Mouse (Mus musculus): ENCODE measurements around the gene Rab20. TPM values are rescaled to one million over a fixed set of nuclear protein-coding genes. Genes with fewer than 3 reads are reported as not detected.
A peak's percentile ranks its signal among the peaks of the same experiment; 100 is the strongest.

Rab20 gene
- polyA plus RNA-seq, 1 experiment from 2014 or later = 7.5 TPM

DNA sequence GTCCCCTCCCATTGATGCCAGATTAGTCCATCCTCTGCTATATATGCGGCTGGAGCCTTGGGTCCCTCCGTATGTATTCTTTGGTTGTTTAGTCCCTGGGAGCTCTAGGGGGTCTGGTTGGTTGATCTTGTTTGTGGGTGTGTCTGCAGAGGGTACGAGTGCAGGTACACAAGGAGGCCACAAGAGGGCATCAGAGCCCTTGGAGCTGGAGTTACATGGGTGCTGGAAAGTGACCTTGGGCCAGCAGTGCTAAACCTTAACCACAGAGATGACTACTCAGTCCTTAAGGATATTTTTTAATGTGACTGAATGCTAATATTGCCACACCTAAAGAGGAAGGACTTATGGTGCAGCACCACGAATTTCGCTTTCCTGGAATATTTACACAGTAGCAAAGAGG lies 47.8 kb downstream of the Rab20 start:
- H3K4me1 ChIP-seq (ENCODE audit: control insufficient read depth, insufficient read depth, low read length) = no peaks in the 10 kb centered on the region
- no peak overlapping the region for H3K4me2 ChIP-seq (ENCODE audit: low read depth, low read length)
- H3K36me3 ChIP-seq (ENCODE audit: control insufficient read depth, insufficient read depth, low read length) = peaks cover 18% of the 10 kb centered on the region
- H3K9me3 ChIP-seq (replicated peaks; ENCODE audit: control insufficient read depth, low read length) = no peaks in the 10 kb centered on the region
- no peak overlapping the region for H3K4me3 ChIP-seq (replicated peaks; ENCODE audit: low read length)
- no peak overlapping the region for H3K9ac ChIP-seq (ENCODE audit: low read length)
- WGBS = 71% methylated on average over 5 of the region's 5 CpGs
- no peak for ATAC-seq (ENCODE audit: insufficient read depth, low FRiP score)
- H3K27me3 ChIP-seq (ENCODE audit: control insufficient read depth, insufficient read depth, low read length) = no peaks in the 10 kb centered on the region
- no peak overlapping the region for H3K27ac ChIP-seq (ENCODE audit: low read length)

DNA sequence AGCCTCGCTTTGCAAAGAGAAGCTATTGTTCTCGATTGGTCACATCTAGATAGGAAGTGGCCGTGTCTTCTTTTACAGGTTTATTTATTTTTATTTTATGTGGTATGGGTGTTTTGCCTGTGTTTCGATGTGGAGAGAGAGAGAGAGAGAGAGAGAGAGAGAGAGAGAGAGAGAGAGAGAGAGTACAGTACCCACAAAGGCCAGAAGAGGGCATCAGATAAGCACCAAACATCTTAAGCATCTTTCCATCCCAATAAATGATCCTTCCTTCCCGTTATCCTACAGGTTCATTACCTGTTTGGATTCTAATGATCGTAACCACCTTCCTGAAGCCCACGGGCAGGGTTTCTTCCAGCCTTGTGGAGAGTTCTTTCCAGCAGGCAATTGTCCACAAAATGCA lies 55.4 kb downstream of the Rab20 start:
- Histone ChIP-seq H3K4me1 (ENCODE audit: control insufficient read depth, insufficient read depth, low read length) (peaks cover 3% of the 10 kb centered on the region; the same call in 1 of the 2 replicates), H3K4me2 (ENCODE audit: low read depth, low read length) (no peak overlapping the region), H3K4me3 (replicated peaks; ENCODE audit: low read length) (no peak overlapping the region), H3K36me3 (ENCODE audit: control insufficient read depth, insufficient read depth, low read length) (peaks cover 10% of the 10 kb centered on the region), H3K27me3 (ENCODE audit: control insufficient read depth, insufficient read depth, low read length) (no peaks in the 10 kb centered on the region), H3K9me3 (replicated peaks; ENCODE audit: control insufficient read depth, low read length) (no peaks in the 10 kb centered on the region), H3K27ac (ENCODE audit: low read length) (no peak overlapping the region), H3K9ac (ENCODE audit: low read length) (no peak overlapping the region)
- no peak for ATAC-seq (ENCODE audit: insufficient read depth, low FRiP score)
- WGBS = 69% methylated on average over 7 of the region's 7 CpGs

DNA sequence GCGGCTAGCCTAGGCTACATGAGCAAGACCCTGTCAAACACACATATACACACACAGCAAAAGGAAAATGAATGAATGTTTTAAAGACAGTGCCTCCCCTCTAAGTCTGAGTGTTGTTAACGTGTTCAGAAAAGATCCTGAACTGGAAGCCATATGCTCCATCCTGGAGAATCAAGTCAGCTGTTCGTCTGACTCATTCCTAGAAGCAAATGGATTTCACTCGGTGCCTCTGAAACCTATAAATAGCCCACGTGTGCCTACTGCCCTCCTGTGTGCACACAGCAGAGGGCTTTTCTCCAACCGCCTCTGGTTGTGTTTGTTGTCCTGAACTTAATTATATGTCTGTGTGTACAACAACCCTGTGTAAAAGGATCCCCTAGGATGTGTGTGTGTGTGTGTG lies 56.5 kb downstream of the Rab20 start:
- H3K36me3 ChIP-seq (ENCODE audit: control insufficient read depth, insufficient read depth, low read length) = peaks cover 10% of the 10 kb centered on the region

DNA sequence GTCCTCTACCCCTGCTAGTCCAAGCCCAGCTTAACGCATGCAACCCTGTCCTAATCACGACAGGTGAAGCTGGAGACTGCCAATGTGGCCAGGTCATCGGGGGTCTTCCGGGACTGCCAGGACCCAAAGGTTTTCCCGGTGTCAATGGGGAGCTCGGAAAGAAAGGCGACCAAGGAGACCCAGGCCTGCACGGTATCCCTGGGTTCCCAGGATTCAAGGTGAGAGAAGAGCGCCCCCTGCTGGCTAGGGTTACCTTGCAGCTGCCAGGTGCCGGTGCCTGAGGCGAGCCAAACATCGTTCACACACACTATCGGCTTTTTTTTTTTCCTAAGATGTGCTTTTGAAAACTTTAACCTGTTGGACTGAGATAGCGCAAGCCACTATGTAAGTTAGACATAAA lies 57.4 kb downstream of the Rab20 start:
- Histone ChIP-seq H3K4me1 (ENCODE audit: control insufficient read depth, insufficient read depth, low read length) (peaks cover 3% of the 10 kb centered on the region; the same call in 1 of the 2 replicates), H3K36me3 (ENCODE audit: control insufficient read depth, insufficient read depth, low read length) (peaks cover 8% of the 10 kb centered on the region), H3K9ac (ENCODE audit: low read length) (no peak overlapping the region), H3K27ac (ENCODE audit: low read length) (no peak overlapping the region), H3K4me2 (ENCODE audit: low read depth, low read length) (no peak overlapping the region), H3K27me3 (ENCODE audit: control insufficient read depth, insufficient read depth, low read length) (no peaks in the 10 kb centered on the region), H3K4me3 (replicated peaks; ENCODE audit: low read length) (no peak overlapping the region), H3K9me3 (replicated peaks; ENCODE audit: control insufficient read depth, low read length) (no peaks in the 10 kb centered on the region)
- no peak for ATAC-seq (ENCODE audit: insufficient read depth, low FRiP score)
- 60% methylated on average over 14 of the region's 14 CpGs for WGBS

More for the DNA sequence above, 56.5 kb downstream of the Rab20 start:
- no peak overlapping the region for H3K4me3 ChIP-seq (replicated peaks; ENCODE audit: low read length)
- no peak overlapping the region for H3K9ac ChIP-seq (ENCODE audit: low read length)
- peaks cover 3% of the 10 kb centered on the region; the same call in 1 of the 2 replicates for H3K4me1 ChIP-seq (ENCODE audit: control insufficient read depth, insufficient read depth, low read length)
- H3K27ac ChIP-seq (ENCODE audit: low read length) = no peak overlapping the region
- no peaks in the 10 kb centered on the region for H3K27me3 ChIP-seq (ENCODE audit: control insufficient read depth, insufficient read depth, low read length)
- ATAC-seq (ENCODE audit: insufficient read depth, low FRiP score) = no peak
- no peak overlapping the region for H3K4me2 ChIP-seq (ENCODE audit: low read depth, low read length)
- no peaks in the 10 kb centered on the region for H3K9me3 ChIP-seq (replicated peaks; ENCODE audit: control insufficient read depth, low read length)
- WGBS = 69% methylated on average over 6 of the region's 6 CpGs

DNA sequence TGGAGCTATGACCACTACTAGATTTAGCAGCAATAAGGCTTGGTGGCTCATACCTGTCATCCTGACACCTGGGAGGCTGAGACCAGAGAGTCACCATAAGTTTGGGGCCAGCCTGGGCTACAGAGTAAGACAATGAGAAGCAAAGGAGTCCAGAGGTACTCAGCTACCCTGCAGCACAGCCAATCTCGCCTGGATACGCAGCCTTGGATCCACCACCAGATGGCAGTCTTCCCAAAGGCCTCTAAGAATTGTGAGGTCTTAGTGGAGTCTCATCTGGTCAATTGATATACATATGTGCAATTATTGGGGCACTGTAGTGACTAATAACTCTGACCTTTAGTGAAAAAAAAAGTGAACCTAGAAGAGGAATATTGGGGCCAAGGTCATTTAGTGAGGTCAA lies 58.9 kb downstream of the Rab20 start:
- H3K27ac ChIP-seq (ENCODE audit: low read length) = no peak overlapping the region; the same call in 1 of the 2 replicates
- H3K4me1 ChIP-seq (ENCODE audit: control insufficient read depth, insufficient read depth, low read length) = peaks cover 3% of the 10 kb centered on the region; the same call in 1 of the 2 replicates
- WGBS = 15% methylated on average over 2 of the region's 2 CpGs
- no peak overlapping the region for H3K9ac ChIP-seq (ENCODE audit: low read length)
- no peak overlapping the region for H3K4me3 ChIP-seq (replicated peaks; ENCODE audit: low read length)
- H3K27me3 ChIP-seq (ENCODE audit: control insufficient read depth, insufficient read depth, low read length) = no peaks in the 10 kb centered on the region
- peak; percentile 73 for ATAC-seq (ENCODE audit: insufficient read depth, low FRiP score)
- peaks cover 5% of the 10 kb centered on the region for H3K36me3 ChIP-seq (ENCODE audit: control insufficient read depth, insufficient read depth, low read length)
- no peaks in the 10 kb centered on the region for H3K9me3 ChIP-seq (replicated peaks; ENCODE audit: control insufficient read depth, low read length)
- no peak overlapping the region for H3K4me2 ChIP-seq (ENCODE audit: low read depth, low read length)

DNA sequence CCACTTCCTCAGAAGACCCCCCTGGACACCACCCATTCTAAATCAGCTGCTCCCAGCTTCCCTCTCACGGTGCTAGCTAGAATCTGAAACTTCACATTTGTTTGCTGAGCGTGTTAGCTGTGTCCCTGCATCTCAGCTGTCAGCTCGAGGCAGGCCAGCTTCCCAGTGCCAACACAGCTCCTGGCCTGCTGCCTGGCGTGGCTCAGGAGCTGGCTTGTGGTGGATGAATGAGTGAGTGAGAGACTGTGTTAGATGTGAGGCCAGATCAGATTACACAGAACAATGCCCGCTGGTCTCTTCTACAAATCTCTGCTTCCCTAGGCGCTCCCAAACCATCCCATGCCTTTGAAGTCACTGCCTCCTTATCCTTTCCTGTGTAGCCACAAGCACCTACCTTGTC lies 59.3 kb downstream of the Rab20 start:
- Histone ChIP-seq H3K27me3 (ENCODE audit: control insufficient read depth, insufficient read depth, low read length) (no peaks in the 10 kb centered on the region), H3K4me2 (ENCODE audit: low read depth, low read length) (no peak overlapping the region), H3K4me1 (ENCODE audit: control insufficient read depth, insufficient read depth, low read length) (peaks cover 3% of the 10 kb centered on the region; the same call in 1 of the 2 replicates), H3K27ac (ENCODE audit: low read length) (no peak overlapping the region; the same call in 1 of the 2 replicates), H3K9ac (ENCODE audit: low read length) (no peak overlapping the region), H3K4me3 (replicated peaks; ENCODE audit: low read length) (no peak overlapping the region), H3K9me3 (replicated peaks; ENCODE audit: control insufficient read depth, low read length) (no peaks in the 10 kb centered on the region), H3K36me3 (ENCODE audit: control insufficient read depth, insufficient read depth, low read length) (peaks cover 5% of the 10 kb centered on the region)
- WGBS = 32% methylated on average over 6 of the region's 6 CpGs
- ATAC-seq (ENCODE audit: insufficient read depth, low FRiP score) = no peak; the same call in 1 of the 2 replicates

DNA sequence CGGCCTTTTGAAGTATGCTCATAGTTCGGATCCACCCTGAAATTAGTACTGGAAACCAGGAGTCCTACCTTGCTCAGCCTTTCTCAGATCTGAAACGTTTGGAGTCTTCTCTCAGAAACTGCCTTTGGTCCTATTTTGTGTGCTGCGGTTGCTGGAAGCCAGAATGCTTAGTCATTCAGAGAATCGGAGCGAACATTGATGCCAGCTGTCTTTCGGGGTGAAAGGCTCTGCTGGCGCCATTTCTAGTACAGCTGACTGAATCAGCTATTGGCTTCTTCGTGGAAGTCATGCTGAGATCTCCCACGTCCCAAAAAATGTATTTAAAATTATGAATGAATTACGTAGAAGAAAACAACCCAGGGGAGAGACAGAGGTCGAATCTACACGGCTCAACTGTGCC lies 60.7 kb downstream of the Rab20 start:
- no peaks in the 10 kb centered on the region for H3K36me3 ChIP-seq (ENCODE audit: control insufficient read depth, insufficient read depth, low read length)
- H3K4me2 ChIP-seq (ENCODE audit: low read depth, low read length) = no peak overlapping the region
- H3K27ac ChIP-seq (ENCODE audit: low read length) = no peak overlapping the region
- ATAC-seq (ENCODE audit: insufficient read depth, low FRiP score) = no peak
- peaks cover 5% of the 10 kb centered on the region for H3K4me1 ChIP-seq (ENCODE audit: control insufficient read depth, insufficient read depth, low read length)
- no peak overlapping the region for H3K9ac ChIP-seq (ENCODE audit: low read length)
- no peaks in the 10 kb centered on the region for H3K27me3 ChIP-seq (ENCODE audit: control insufficient read depth, insufficient read depth, low read length)
- no peaks in the 10 kb centered on the region for H3K9me3 ChIP-seq (replicated peaks; ENCODE audit: control insufficient read depth, low read length)
- no peak overlapping the region for H3K4me3 ChIP-seq (replicated peaks; ENCODE audit: low read length)
- 76% methylated on average over 13 of the region's 13 CpGs for WGBS

DNA sequence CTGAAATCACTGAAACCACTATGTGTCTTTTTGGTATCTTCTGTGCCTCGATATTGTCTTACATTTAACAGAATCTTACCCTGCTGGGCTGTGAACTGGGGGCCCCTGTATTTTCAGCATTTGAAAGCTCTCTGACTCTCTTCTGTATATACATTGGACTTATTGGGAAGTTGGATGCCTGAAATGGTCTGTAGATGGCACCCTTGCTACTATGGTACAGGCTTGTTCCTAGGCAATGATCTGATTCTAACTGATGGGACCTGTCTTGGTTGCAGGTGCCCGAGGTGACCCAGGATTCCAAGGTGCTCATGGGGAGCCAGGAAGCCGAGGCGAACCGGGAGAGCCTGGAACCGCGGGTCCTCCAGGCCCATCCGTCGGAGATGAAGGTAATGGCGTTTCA lies 63.4 kb downstream of the Rab20 start:
- ATAC-seq (ENCODE audit: insufficient read depth, low FRiP score) = no peak
- H3K4me3 ChIP-seq (replicated peaks; ENCODE audit: low read length) = no peak overlapping the region
- no peaks in the 10 kb centered on the region for H3K9me3 ChIP-seq (replicated peaks; ENCODE audit: control insufficient read depth, low read length)
- peaks cover 24% of the 10 kb centered on the region for H3K4me1 ChIP-seq (ENCODE audit: control insufficient read depth, insufficient read depth, low read length)
- no peak overlapping the region for H3K9ac ChIP-seq (ENCODE audit: low read length)
- H3K27ac ChIP-seq (ENCODE audit: low read length) = no peak overlapping the region
- H3K27me3 ChIP-seq (ENCODE audit: control insufficient read depth, insufficient read depth, low read length) = no peaks in the 10 kb centered on the region
- WGBS = 80% methylated on average over 10 of the region's 10 CpGs
- H3K4me2 ChIP-seq (ENCODE audit: low read depth, low read length) = no peak overlapping the region
- H3K36me3 ChIP-seq (ENCODE audit: control insufficient read depth, insufficient read depth, low read length) = no peaks in the 10 kb centered on the region

DNA sequence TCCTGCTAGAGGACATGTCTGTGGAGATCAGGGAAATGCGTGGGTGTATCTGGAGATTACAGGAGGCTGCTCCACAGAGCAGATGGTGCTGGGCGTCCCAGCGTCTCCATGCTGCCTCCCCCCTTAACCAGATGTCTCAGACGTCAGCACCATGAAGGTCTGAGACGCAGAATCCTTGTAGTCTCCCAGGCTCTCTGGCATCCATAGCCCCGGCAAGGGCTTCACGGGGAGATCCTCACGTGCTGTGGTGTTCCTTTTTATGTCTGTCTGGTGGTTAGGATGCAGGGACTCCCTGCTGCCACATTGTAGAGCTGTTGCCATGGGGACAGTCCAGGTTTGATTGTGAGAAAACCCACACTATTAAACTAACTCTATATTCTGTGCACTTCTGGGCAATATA lies 64.2 kb downstream of the Rab20 start:
- ATAC-seq (ENCODE audit: insufficient read depth, low FRiP score) = no peak
- 71% methylated on average over 8 of the region's 8 CpGs for WGBS
- no peaks in the 10 kb centered on the region for H3K36me3 ChIP-seq (ENCODE audit: control insufficient read depth, insufficient read depth, low read length)

DNA sequence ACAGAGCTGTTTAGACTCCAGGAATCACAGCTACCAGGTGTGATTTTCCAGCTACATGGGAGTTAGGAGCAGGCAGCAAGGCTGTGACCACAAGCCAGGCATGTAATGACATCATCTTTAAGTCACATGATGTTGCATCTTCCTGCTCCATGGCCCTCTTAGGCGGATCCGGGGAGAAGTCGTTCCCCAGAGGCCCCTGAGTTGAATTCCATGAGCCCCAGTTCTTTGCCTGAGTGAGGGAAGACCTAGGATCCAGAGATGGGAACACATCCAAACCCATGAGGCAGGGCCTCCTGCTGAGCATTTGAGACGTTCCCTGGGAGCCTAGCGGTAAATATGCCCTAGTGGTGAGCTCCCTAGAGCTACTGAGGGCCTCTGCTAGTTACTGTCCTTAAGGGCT lies 66.1 kb downstream of the Rab20 start:
- H3K9me3 ChIP-seq (replicated peaks; ENCODE audit: control insufficient read depth, low read length) = no peaks in the 10 kb centered on the region
- WGBS = 41% methylated on average over 5 of the region's 5 CpGs
- ATAC-seq (ENCODE audit: insufficient read depth, low FRiP score) = peak; percentile 39; the same call in 1 of the 2 replicates
- no peak overlapping the region for H3K4me3 ChIP-seq (replicated peaks; ENCODE audit: low read length)
- peak overlapping the region; percentile 92 for H3K27ac ChIP-seq (ENCODE audit: low read length)
- peaks cover 20% of the 10 kb centered on the region for H3K4me1 ChIP-seq (ENCODE audit: control insufficient read depth, insufficient read depth, low read length)
- no peaks in the 10 kb centered on the region for H3K36me3 ChIP-seq (ENCODE audit: control insufficient read depth, insufficient read depth, low read length)
- no peaks in the 10 kb centered on the region for H3K27me3 ChIP-seq (ENCODE audit: control insufficient read depth, insufficient read depth, low read length)
- H3K9ac ChIP-seq (ENCODE audit: low read length) = peak overlapping the region; percentile 34
- no peak overlapping the region for H3K4me2 ChIP-seq (ENCODE audit: low read depth, low read length)

More for the DNA sequence above, 64.2 kb downstream of the Rab20 start:
- peaks cover 24% of the 10 kb centered on the region for H3K4me1 ChIP-seq (ENCODE audit: control insufficient read depth, insufficient read depth, low read length)
- H3K27me3 ChIP-seq (ENCODE audit: control insufficient read depth, insufficient read depth, low read length) = no peaks in the 10 kb centered on the region
- no peaks in the 10 kb centered on the region for H3K9me3 ChIP-seq (replicated peaks; ENCODE audit: control insufficient read depth, low read length)
- no peak overlapping the region for H3K9ac ChIP-seq (ENCODE audit: low read length)
- H3K4me2 ChIP-seq (ENCODE audit: low read depth, low read length) = no peak overlapping the region
- H3K27ac ChIP-seq (ENCODE audit: low read length) = no peak overlapping the region
- no peak overlapping the region for H3K4me3 ChIP-seq (replicated peaks; ENCODE audit: low read length)

Data from stomach, embryonic 16.5 days (tissue).